Mouse (Mus musculus) brain, embryonic 14.5 days (tissue): ENCODE measurements around the gene Rtp3.

ENCODE experiments used
- CTCF ChIP-seq: fragments of 200-500 bp; IDR thresholded peaks from 2 replicates; pipeline ENCODE4 v1.5.1; 2012; ENCODE audit warnings: inconsistent platforms, mild to moderate bottlenecking, moderate library complexity, borderline replicate concordance; ENCODE audit not compliant: insufficient read depth, insufficient read length; ENCODE audit errors: extremely low read depth
- POLR2A ChIP-seq: fragments of 200-500 bp; IDR thresholded peaks from 2 replicates; pipeline ENCODE4 v1.6.1; 2012; ENCODE audit warnings: mild to moderate bottlenecking, inconsistent platforms, borderline replicate concordance; ENCODE audit not compliant: poor library complexity, insufficient read depth, insufficient read length, severe bottlenecking; ENCODE audit errors: extremely low read depth

DNA sequence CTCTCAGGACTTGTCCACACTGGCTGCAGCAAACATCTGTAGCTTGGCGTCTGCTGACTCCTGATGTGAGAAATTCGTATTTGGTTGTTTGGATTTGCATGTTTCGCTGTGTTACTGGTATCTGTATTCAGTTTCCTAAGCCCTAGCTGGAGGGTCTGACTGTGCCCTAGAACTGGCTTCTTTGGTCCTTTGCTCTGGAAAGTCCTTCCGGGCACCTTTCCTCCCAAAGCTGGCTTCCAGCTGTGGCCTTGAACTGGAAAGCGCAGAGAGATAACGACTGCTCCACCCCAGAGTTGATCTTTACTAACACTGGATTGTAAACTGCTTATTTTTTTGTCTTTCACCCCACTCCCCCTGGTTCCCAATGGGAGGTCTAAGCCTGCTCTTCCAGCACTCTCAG lies 42.5 kb downstream of the Rtp3 start:
- TF ChIP-seq CTCF = no peak
- TF ChIP-seq POLR2A = no peak
